Mouse (Mus musculus) 3T3-L1 (cell line): ENCODE measurements around the gene Kctd7.
A peak's percentile ranks its signal among the peaks of the same experiment; 100 is the strongest.

Experiments
- DNase-seq: peaks from one replicate; pipeline ENCODE4 v3.0.0-alpha.2; 2015; ENCODE audit warnings: low read depth, low spot score

Kctd7 gene

GRCm38 (mm10) chr5:130190909-130191308, 46.2 kb downstream of the Kctd7 start:
- DNase-seq = no peak

GRCm38 (mm10) chr5:130191865-130192264, 47.2 kb downstream of the Kctd7 start:
- no peak for DNase-seq

GRCm38 (mm10) chr5:130192356-130192944, 47.8 kb downstream of the Kctd7 start:
- DNase-seq = no peak

DNA sequence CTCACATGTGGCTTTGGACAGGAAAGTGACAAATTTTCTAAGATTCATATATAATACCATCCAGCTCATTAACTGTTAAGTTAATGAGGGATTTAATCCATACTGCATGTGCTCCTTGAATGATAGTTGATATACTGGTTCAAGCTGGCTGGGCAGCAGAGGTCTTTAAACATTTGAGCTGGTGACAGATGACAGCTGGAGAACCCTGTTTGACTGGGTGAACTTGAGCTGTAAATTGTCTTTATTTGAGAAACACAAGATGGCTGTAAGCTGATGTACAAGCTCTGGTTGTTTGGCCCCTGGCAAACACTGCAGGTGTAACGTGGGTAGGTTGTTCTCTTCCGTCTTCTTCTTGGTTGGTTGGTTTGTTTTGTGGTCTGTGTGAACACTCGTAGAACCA, 49.1 kb downstream of the Kctd7 start:
- DNase-seq = no peak

DNA sequence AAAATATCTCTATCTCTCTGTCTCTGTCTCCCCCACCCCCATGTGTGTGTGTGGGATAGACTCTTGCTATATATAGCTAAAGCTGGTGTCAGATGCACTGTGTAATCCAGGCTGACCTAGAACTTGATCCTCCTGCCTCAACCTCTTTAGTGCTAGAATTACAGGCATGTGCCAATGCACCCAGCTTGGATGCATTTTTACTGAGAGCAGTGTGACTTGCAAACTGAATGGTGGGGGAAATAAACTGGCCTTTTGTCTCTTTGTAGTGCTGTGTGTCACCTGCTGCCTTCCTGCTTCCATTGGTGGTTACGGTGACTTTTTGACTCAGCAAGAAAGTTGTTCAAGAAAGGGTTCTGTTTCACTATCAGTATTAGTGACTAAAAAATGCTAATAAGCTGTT, 51.6 kb downstream of the Kctd7 start:
- no peak for DNase-seq

GRCm38 (mm10) chr5:130197454-130197853, 52.8 kb downstream of the Kctd7 start:
- DNase-seq = no peak

- DNase-seq = no peak
These were observed 53.3 kb downstream of the Kctd7 start for GRCm38 (mm10) chr5:130197981-130198380.

DNA sequence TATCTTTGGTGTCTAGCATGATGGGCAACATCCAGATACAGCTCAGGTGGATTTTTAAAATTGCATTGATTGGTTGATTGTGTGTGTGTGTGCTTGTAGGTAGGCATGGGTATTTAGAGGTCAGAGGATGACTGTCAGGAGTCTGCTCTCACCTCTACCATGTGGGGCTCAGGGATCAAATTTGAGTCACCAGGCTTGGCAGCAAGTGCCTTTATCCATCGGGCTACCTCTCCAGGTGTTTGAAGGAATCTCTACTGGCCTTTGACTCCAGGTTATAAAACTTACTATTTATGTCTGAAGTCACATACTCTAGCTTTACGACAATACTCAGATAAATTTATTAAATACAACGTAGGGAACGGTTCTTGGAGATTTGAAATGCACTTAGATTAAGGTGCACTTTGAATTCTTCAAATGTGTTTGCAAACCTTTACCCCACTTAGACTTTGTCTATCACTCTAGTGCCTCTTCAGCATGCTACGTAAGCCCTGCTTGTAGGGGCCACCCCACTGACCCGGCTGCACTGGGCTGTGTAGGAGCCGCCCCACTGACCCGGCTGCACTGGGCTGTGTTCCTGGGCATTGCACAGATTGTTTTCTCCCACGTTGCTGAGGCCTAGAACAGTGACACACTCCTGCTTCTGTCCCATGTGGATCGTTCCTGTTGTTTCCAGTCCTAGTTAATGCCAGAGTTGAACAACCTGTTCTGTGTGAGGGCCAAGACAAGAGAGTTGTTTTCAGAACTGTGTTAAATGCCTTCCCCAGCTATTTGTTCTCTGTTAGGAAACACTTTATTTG, 55.8 kb downstream of the Kctd7 start:
- no peak for DNase-seq

GRCm38 (mm10) chr5:130203948-130204347, 59.3 kb downstream of the Kctd7 start:
- peak; percentile 58 for DNase-seq

- DNase-seq = no peak
These were observed 59.9 kb downstream of the Kctd7 start for GRCm38 (mm10) chr5:130204560-130204959.
